Mouse (Mus musculus) gastrocnemius, adult 2 months (tissue): ENCODE results near the gene Rhox2h. TPM values are rescaled to one million over a fixed set of nuclear protein-coding genes. Genes with fewer than 3 reads are reported as not detected.
"Not testable (repeated sequence)": the region's sequence is repeated elsewhere in the genome, so short reads cannot be mapped to it uniquely, and the experiment has no call there.

Experiments used
- DNase-seq: peaks from one replicate; pipeline ENCODE4 v3.0.0; 2022
- H3K27ac ChIP-seq: fragments of 200-600 bp; 2 replicates; pipeline ENCODE4 v1.8.1; 2022; ENCODE audit warnings: mild to moderate bottlenecking
- H3K4me3 ChIP-seq: fragments of 200-600 bp; 2 replicates; pipeline ENCODE4 v1.8.1; 2022; ENCODE audit warnings: mild to moderate bottlenecking, moderate library complexity
- CTCF ChIP-seq: fragments of 200-600 bp; IDR thresholded peaks from 2 replicates; pipeline ENCODE4 v1.8.1; 2022; ENCODE audit warnings: antibody characterized with exemption, mild to moderate bottlenecking, moderate library complexity
- intact Hi-C: fragments of 180-260 bp; cut with DNase I; formaldehyde crosslinking; loops from one replicate; pipeline ENCODE4 v1.15.1; 2025
- long read RNA-seq, 2 experiments: library from polyadenylated mRNA; stranded (forward); transcript quantifications; one replicate each; pipeline ENCODE4 v2.0.0; 2021
- total RNA-seq, 2 experiments: library from RNA; stranded (reverse); gene quantifications; 2 replicates each; pipeline ENCODE4 v1.2.3; 2021

The Rhox2h gene
- total RNA-seq: not detected
- long read RNA-seq, experiment 1: 0 reads
- long read RNA-seq, experiment 2: 0 reads

DNA sequence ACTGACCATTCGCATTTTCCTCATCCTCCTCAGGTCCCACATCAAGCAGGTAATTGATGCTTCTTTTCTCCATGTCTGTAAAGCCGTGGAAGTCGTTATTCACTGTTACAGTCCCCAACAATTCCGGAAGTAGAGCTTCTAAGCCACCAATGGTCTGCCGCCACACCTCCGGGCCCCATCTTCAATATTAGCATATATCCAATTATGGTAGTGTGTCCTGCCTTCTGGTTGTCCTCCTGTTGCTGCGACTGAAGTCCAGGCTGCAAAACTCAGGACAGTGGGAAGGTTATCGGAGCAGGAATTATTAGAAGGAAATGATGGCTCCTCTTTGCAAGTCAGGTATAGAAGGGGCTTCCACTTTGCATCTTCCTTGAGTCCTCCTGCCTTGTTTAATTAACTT lies at the start of gene Rhox2h:
TSS of gene Rhox2h (minus strand) at position 101 of the 400 bp plus-strand sequence.
- intact Hi-C loops, H3K4me3 ChIP-seq, DNase-seq, H3K27ac ChIP-seq: not testable (repeated sequence)

DNA sequence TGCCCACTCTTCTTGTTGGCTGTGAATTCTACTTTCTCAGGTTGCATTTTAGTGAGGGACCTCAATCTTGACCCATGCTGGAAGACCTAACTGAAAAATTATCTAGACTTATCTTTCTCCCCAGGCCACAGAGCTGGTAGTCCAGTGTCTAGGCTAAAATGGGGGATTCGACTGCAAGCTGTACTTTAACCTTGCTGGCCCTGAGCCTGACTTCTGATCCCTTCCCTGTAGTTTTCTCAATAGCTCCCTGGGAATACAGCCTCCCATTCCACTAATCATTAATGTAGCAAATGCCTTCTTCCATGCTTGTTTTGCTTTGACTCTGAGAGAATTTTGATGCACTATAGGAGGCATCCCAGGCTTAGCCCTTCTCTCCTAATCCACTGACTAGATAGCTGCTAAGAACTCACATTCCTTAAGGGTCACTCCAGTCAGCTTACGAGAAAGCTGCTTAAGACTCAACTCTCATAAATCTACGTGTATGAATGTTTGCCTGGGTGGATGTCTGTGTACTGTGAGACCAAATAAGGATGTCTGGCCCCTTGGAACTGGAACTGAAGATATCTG lies 28.8 kb upstream of the Rhox2h start:
- intact Hi-C loops: no loop called here
- H3K4me3 ChIP-seq: no peak overlapping the region
- TF ChIP-seq CTCF: no peak
- no peak for DNase-seq
- H3K27ac ChIP-seq: no peak overlapping the region

DNA sequence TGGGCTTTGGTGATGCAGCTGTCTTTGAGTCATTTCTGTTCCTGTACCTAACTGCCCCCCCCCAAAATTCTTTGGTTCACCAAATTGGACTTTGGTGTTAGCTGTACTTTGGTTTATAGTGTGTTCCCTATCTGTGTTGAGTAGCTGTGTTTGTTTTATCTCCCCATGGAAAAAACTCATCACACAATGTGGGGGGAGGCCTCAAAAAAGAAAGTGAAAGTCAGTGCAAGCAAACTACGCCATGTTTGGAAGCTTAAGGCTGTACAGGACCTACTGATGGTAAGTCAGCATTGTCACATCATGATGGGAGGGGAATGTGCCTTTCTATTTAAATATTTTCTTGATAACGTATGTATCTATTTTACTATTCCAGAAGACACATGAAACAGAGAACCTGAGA lies 19.2 kb upstream of the Rhox2h start:
- no peak for TF ChIP-seq CTCF
- DNase-seq: no peak
- intact Hi-C loops: no loop called here
- no peak overlapping the region for H3K4me3 ChIP-seq
- no peak overlapping the region for H3K27ac ChIP-seq

DNA sequence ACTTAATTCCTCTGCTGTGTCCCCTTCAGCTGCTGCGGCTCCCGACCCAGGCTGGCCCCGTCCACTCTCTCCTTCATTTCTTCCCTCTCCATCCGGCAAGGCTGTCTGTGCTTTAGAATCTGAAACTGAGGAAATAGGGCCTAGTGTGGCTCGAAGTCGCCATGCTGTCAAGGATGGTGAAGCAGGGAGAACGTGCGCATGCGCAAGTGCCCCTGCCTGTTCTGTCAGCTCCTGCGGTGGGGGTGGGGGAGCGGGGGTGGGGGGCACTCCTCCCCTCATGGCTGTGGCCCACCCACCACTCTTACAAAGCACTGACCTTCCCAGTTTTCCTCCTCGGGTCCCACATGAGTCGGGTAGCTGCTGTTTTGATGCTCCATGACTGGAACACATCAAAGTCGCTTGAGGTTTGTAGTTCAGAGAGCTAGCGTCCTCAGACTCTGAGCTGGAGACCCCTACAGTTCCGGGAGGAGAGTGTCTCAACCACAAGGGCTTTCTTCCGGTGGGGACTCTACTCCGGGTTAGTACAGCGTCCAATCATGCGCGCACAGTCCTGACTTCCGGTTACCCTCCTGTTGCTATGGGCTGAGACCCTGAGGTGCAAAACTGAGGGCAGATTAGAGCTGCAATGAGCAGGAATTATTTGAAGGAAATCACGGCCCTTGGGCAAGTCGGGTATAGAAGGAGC lies 10.1 kb upstream of the Rhox2h start:
- Histone ChIP-seq H3K27ac (no peak overlapping the region), H3K4me3 (no peak overlapping the region)
- intact Hi-C loops: no loop called here
- DNase-seq: no peak
- TF ChIP-seq CTCF: no peak

DNA sequence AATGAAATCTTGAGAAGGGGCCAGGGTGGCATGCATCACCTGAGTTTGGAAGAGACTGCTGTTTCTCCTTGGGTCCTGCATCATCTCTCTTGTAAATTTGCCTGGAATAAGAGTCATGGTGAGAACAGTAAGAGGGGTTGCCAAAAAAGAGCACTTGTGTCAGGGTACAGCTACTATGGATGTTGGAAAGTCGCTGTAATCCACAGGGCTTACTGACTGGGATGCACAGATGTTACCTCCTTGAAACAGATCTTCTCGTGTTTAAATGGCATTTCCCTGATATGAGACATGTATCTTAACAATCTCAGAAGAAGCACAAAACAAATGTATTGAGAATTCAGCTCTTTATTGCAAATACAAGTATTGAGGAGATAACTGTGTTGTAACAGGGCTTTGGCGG lies 4.4 kb downstream of the Rhox2h start, which contains the start of gene Rhox3h:
TSS of gene Rhox3h (minus strand) at position 101 of the 400 bp plus-strand sequence.
- DNase-seq, intact Hi-C loops, H3K4me3 ChIP-seq, H3K27ac ChIP-seq: not testable (repeated sequence)

DNA sequence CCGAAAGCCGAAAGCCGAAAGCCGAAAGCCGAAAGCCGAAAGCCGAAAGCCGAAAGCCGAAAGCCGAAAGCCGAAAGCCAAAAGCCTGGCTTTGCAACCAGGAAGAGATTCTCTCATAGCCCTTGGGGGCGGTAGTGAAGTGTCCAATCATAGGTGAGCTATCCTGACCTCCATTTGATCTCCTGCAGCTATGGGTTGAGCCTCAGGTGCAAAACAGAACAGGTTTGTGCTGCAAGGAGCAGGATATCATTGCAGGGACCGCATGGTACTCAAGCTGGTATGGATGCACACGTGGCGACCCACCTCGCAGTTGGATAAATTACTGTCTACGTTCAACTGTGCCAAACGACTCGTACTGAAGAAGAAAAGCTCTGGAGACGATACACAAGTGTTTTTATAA lies 21.9 kb downstream of the Rhox2h start, which contains the start of gene Rhox4g:
TSS of gene Rhox4g (minus strand) at position 101 of the 400 bp plus-strand sequence.
- H3K27ac ChIP-seq, DNase-seq, intact Hi-C loops, H3K4me3 ChIP-seq: not testable (repeated sequence)

DNA sequence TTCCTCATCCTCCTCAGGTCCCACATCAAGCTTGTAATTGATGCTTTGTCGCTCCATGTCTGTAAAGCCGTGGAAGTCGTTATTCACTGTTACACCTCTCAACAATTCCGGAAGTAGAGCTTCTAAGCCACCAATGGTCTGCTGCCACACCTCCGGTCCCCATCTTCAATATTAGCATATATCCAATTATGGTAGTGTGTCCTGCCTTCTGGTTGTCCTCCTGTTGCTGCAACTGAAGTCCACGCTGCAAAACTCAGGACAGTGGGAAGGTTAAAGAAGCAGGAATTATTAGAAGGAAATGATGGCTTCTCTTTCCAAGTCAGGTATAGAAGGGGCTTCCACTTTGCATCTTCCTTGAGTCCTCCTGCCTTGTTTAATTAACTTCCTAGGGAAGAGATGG lies 29.7 kb downstream of the Rhox2h start, which contains the start of gene Rhox2g:
TSS of gene Rhox2g (minus strand) at position 101 of the 400 bp plus-strand sequence.
- not testable (repeated sequence) for H3K27ac ChIP-seq, H3K4me3 ChIP-seq, DNase-seq
- intact Hi-C loops: loop anchor here (5.0 kb wide), 1 partner anchor 151 kb away; the partner anchor contains the start of gene Rhox2d

DNA sequence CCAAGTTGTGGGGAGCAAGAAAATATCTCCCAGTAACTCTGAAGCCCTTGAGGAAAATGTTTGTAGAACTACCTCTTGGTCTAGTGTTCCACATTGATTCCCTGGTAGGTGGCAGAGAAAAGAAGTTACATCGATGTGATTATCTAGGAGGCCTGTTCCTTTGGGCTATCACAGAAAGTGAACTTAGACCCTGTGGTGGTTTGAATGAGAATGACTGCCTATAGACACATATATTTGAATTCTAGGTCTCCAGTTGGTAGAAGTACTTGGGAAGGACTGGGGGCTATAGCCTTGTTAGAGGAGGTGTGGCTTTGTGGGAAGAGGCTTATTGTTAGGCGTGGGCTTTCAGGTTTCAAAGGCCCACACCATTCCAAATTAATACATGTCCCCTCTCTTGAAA lies 44.6 kb downstream of the Rhox2h start, which contains the start of gene Rhox3g:
TSS of gene Rhox3g (minus strand) at position 101 of the 400 bp plus-strand sequence.
- H3K4me3 ChIP-seq, intact Hi-C loops, DNase-seq, H3K27ac ChIP-seq: not testable (repeated sequence)

Other genes starting within 250 kb of the Rhox2h start
- not detected for gene Rhox4b, start 240.8 kb downstream of the Rhox2h start, total RNA-seq
- gene Rhox2c, start 219.6 kb downstream of the Rhox2h start, total RNA-seq: not detected
- gene Rhox3c, start 214.7 kb downstream of the Rhox2h start, total RNA-seq: not detected
- not detected for gene Rhox4c, start 192.9 kb downstream of the Rhox2h start, total RNA-seq
- not detected for gene Rhox2d, start 179.8 kb downstream of the Rhox2h start, total RNA-seq
- not detected for gene Rhox4d, start 158.9 kb downstream of the Rhox2h start, total RNA-seq
- gene Rhox2e, start 142.8 kb downstream of the Rhox2h start, total RNA-seq: not detected
- gene Rhox3e, start 131.3 kb downstream of the Rhox2h start, total RNA-seq: not detected
- gene Rhox4e, start 115.9 kb downstream of the Rhox2h start, total RNA-seq: not detected
- not detected for gene Rhox2f, start 101.9 kb downstream of the Rhox2h start, total RNA-seq
- gene Rhox3f, start 92.3 kb downstream of the Rhox2h start, total RNA-seq: not detected
- gene Rhox4f, start 65.6 kb downstream of the Rhox2h start, total RNA-seq: not detected
- gene Rhox3g, start 44.7 kb downstream of the Rhox2h start, total RNA-seq: not detected
- gene Rhox2g, start 29.8 kb downstream of the Rhox2h start, total RNA-seq: not detected
- not detected for gene Rhox4g, start 21.9 kb downstream of the Rhox2h start, total RNA-seq
- not detected for gene Rhox3h, start 4.5 kb downstream of the Rhox2h start, total RNA-seq
- gene Rhox5, start 131.6 kb upstream of the Rhox2h start, total RNA-seq: not detected
- gene Rhox6, start 153.6 kb upstream of the Rhox2h start, total RNA-seq: not detected
- gene Rhox7a, start 158.4 kb upstream of the Rhox2h start, total RNA-seq: not detected
- gene Rhox8, start 205.7 kb upstream of the Rhox2h start, total RNA-seq: not detected
- not detected for gene Rhox7b, start 224.0 kb upstream of the Rhox2h start, total RNA-seq
- gene Rhox9, start 228.5 kb upstream of the Rhox2h start, total RNA-seq: not detected